Mouse (Mus musculus) v-Abl transformed pro-B cells (cell line): ENCODE measurements around the gene Rps27rt.

Source experiments
- in situ Hi-C, 2 experiments: fragments of 400-800 bp; cut with MboI; formaldehyde crosslinking; loops; one replicate each; pipeline ENCODE4 v1.15.1; 2025; ENCODE audit not compliant: unreplicated experiment in 2 of 2

The Rps27rt gene

DNA sequence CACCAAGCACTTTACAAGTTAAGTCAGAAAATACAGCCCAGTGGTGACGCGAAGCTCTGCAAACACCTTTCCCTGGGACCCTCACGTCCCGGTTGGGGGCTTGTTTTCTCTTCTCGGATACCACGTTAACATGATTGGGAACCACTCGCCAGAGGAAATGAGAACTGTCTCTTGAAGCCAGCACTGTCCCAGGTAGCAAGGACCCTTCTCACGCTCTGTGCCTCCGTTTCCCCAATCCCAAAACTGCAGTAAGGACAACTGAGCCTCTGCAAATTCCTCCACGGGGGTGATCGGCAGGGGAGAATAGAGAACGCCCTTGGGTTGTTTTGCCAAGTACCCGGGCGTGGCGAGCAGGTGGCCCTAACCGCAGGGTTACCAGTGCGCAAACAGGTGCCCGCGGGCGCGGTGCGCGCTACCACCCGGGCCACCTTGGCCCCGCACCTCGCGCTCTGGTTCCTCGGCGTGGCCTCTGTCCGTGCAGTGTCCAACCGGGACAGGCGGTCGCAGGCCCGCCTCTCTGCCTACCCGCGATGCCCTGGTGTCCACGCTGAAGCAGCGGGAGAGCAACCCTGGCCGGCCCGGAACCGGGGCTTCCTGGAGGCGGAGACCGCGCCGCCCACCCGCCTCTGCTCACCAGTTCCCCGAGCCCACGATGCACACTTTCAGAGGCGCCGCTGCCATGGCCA is 49.4 kb downstream of the Rps27rt start:
- in situ Hi-C loops: loop anchor here (5.0 to 25.0 kb wide), 8 partner anchors 181 to 546 kb away; partner anchors contain the start of genes Cnot10 (in 2 of the 2), Crtap (in 1 of the 2), Glb1 (in 1 of the 2) and Stt3b (in 1 of the 2)

DNA sequence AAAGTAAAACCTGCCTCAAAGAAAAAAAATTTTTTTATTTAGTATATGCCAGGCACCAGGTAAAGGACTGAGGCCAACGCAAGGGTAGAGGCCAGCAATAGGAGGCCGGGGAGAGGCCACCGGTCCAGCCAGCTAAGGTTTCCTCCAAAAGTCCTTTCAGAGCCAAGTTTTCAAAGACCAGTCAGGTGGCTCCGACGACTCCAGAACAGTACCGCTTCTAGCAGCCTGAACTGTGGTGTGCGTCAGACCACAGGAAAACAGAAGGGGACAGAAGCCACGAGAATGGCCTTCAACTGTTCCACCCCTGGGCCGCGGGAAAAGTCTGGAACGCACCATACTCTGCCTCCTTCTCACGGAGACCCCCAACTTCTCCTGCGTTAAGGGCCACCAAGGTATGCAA is 49.9 kb downstream of the Rps27rt start:
- in situ Hi-C loops: loop anchor here (5.0 to 25.0 kb wide), 8 partner anchors 180 to 545 kb away; partner anchors contain the start of genes Cnot10 (in 2 of the 2), Crtap (in 1 of the 2), Glb1 (in 1 of the 2) and Stt3b (in 1 of the 2)
